Mouse (Mus musculus) erythroid progenitor cell, adult 5-6 weeks (primary cell): ENCODE data around the gene Ckap4. TPM values are rescaled to one million over a fixed set of nuclear protein-coding genes. Genes with fewer than 3 reads are reported as not detected.

Experiments
- ATAC-seq: replicated peaks from 2 replicates; pipeline ENCODE4 v1.8.0; 2016; ENCODE audit warnings: moderate number of reproducible peaks, mild to moderate bottlenecking, moderate TSS enrichment, inconsistent platforms; ENCODE audit not compliant: poor library complexity, low FRiP score, severe bottlenecking
- total RNA-seq, 2 experiments: library from RNA; stranded (forward) in 1 of 2; stranded (reverse) in 1 of 2; fragments of 150-400 nt in 1 of 2; fragments of 186-747, 209-891 nt in 1 of 2; gene quantifications; 2 replicates each; pipeline versions ENCODE4 v1.2.3 to v1.2.4; 2015 to 2017; ENCODE audit warnings: low replicate concordance in 2 of 2

Ckap4 gene
- total RNA-seq, 2 experiments from 2014 or later, result 14.5 to 20.5 TPM

- ATAC-seq, result no peak
These were observed 18.0 kb upstream of the Ckap4 start for GRCm38 (mm10) chr10:84551846-84552245.

- ATAC-seq, result no peak
These were observed 16.0 kb upstream of the Ckap4 start for GRCm38 (mm10) chr10:84549920-84550293.

- no peak; the same call in 1 of the 2 replicates for ATAC-seq
These were observed 15.5 kb upstream of the Ckap4 start for GRCm38 (mm10) chr10:84549146-84549919.

- no peak for ATAC-seq
These were observed 11.2 kb upstream of the Ckap4 start for GRCm38 (mm10) chr10:84544841-84545610.

GRCm38 (mm10) chr10:84542802-84543658 is 9.2 kb upstream of the Ckap4 start:
- ATAC-seq, result no peak; the same call in 1 of the 2 replicates

GRCm38 (mm10) chr10:84539651-84540050 is 5.8 kb upstream of the Ckap4 start:
- ATAC-seq, result no peak

- no peak for ATAC-seq
These were observed 2.0 kb upstream of the Ckap4 start for GRCm38 (mm10) chr10:84535859-84536258.

GRCm38 (mm10) chr10:84535458-84535857 is 1.6 kb upstream of the Ckap4 start:
- no peak for ATAC-seq

- no peak for ATAC-seq
These were observed 665 bp downstream of the Ckap4 start for GRCm38 (mm10) chr10:84532911-84533882.

GRCm38 (mm10) chr10:84532191-84532889 is 1.5 kb downstream of the Ckap4 start:
- no peak for ATAC-seq

- ATAC-seq, result no peak
These were observed 2.3 kb downstream of the Ckap4 start for GRCm38 (mm10) chr10:84531576-84531975.

GRCm38 (mm10) chr10:84530388-84530787 is 3.5 kb downstream of the Ckap4 start:
- no peak for ATAC-seq

GRCm38 (mm10) chr10:84527631-84528030 is 6.2 kb downstream of the Ckap4 start:
- no peak for ATAC-seq

- ATAC-seq, result no peak
These were observed 6.8 kb downstream of the Ckap4 start for GRCm38 (mm10) chr10:84527070-84527469.

GRCm38 (mm10) chr10:84526488-84526887 is 7.4 kb downstream of the Ckap4 start:
- ATAC-seq, result no peak

- no peak for ATAC-seq
These were observed 10.2 kb downstream of the Ckap4 start for GRCm38 (mm10) chr10:84523682-84524081.

GRCm38 (mm10) chr10:84516414-84516927 is 17.4 kb downstream of the Ckap4 start:
- ATAC-seq, result no peak

- ATAC-seq, result 0 out of 2 replicates have a peak, but pooled peaks have one; percentile 16
These were observed 17.9 kb downstream of the Ckap4 start for GRCm38 (mm10) chr10:84515980-84516379.
